In genomic region chr12:29937308-29937707, GRCm38 (mm10) we compare ENCODE assay signal across 8 mouse cellular contexts. TPM values are rescaled to one million over a fixed set of nuclear protein-coding genes. Genes with fewer than 3 reads are reported as not detected.
DNase-seq lines count a peak whose midpoint lies in the region; ATAC-seq and TF ChIP-seq lines count a peak whose summit lies in the region.

TSS of gene Pxdn (plus strand) at chr12:29937608.

- no peaks in the 10 kb centered on the region for H3K4me1 ChIP-seq in liver, adult 2 months (ENCODE audit: control insufficient read depth, insufficient read depth, low read length)
- H3K4me1 ChIP-seq in embryonic facial prominence, embryonic 12.5 days, result peaks cover 23% of the 10 kb centered on the region
- H3K4me1 ChIP-seq in liver, embryonic 11.5 days (replicated peaks; ENCODE audit: control insufficient read depth, insufficient read depth, low read length), result no peaks in the 10 kb centered on the region; the same call in 1 of the 2 replicates

- intact Hi-C loops in heart, postnatal 36 days (cut with DNase I), result no loop called here

- H3K4me3 ChIP-seq in liver, adult 2 months (ENCODE audit: insufficient read depth, low read depth, low read length), result peak within 1 kb of the TSS; percentile 98
- peak within 1 kb of the TSS; percentile 79 for H3K4me3 ChIP-seq in embryonic facial prominence, embryonic 12.5 days
- peak within 1 kb of the TSS; percentile 60 for H3K4me3 ChIP-seq in liver, embryonic 11.5 days (ENCODE audit: low read depth, low read length)

- H3K36me3 ChIP-seq in liver, adult 2 months (ENCODE audit: control insufficient read depth, insufficient read depth, low read length), result no peaks in the 10 kb centered on the region
- H3K36me3 ChIP-seq in embryonic facial prominence, embryonic 12.5 days, result 0 out of 2 replicates have a peak, but pooled peaks cover 7% of the 10 kb centered on the region
- H3K36me3 ChIP-seq in liver, embryonic 11.5 days (ENCODE audit: control insufficient read depth, insufficient read depth, low read length), result no peaks in the 10 kb centered on the region

- ATAC-seq in embryonic facial prominence, embryonic 12.5 days (ENCODE audit: insufficient number of reproducible peaks, insufficient read depth, low FRiP score, low TSS enrichment), result no peak
- ATAC-seq in liver, embryonic 11.5 days (replicated peaks; ENCODE audit: low FRiP score), result no peak
- no peak for ATAC-seq in megakaryocyte-erythroid progenitor cell, adult 5-6 weeks (replicated peaks; ENCODE audit: low FRiP score, low TSS enrichment, poor library complexity, severe bottlenecking)

- peak within 1 kb of the TSS; percentile 93 for H3K9ac ChIP-seq in liver, adult 2 months (ENCODE audit: low read depth, low read length)
- H3K9ac ChIP-seq in embryonic facial prominence, embryonic 12.5 days, result peak within 1 kb of the TSS; percentile 90
- peak within 1 kb of the TSS; percentile 56 for H3K9ac ChIP-seq in liver, embryonic 11.5 days (ENCODE audit: low read depth, low read length)

- peak within 1 kb of the TSS; percentile 60 for H3K27ac ChIP-seq in liver, adult 2 months (replicated peaks; ENCODE audit: insufficient read depth, low read depth, low read length)
- peak within 1 kb of the TSS; percentile 89 for H3K27ac ChIP-seq in embryonic facial prominence, embryonic 12.5 days
- H3K27ac ChIP-seq in liver, embryonic 11.5 days (ENCODE audit: low read depth, low read length), result peak within 1 kb of the TSS; percentile 58; the same call in 1 of the 2 replicates

- WGBS in liver, adult 2 months, result 42% methylated on average over 8 of the region's 8 CpGs
- WGBS in embryonic facial prominence, embryonic 12.5 days, result 26% methylated on average over 8 of the region's 8 CpGs
- 28% methylated on average over 8 of the region's 8 CpGs for WGBS in liver, embryonic 11.5 days

- TF ChIP-seq CTCF in liver, adult 2 months (IDR thresholded peaks at IDR 0.05; ENCODE audit: low read depth, low read length), result no peak

- H3K9me3 ChIP-seq in embryonic facial prominence, embryonic 12.5 days, result no peaks in the 10 kb centered on the region
- H3K9me3 ChIP-seq in liver, embryonic 11.5 days (ENCODE audit: control insufficient read depth, low read length), result no peaks in the 10 kb centered on the region

- no peaks in the 10 kb centered on the region for H3K79me2 ChIP-seq in liver, adult 2 months (ENCODE audit: control insufficient read depth, insufficient read depth, low read length)

- H3K27me3 ChIP-seq in liver, adult 2 months (ENCODE audit: control insufficient read depth, insufficient read depth, low read length), result 0 out of 2 replicates have a peak, but pooled peaks cover 4% of the 10 kb centered on the region
- H3K27me3 ChIP-seq in embryonic facial prominence, embryonic 12.5 days, result no peaks in the 10 kb centered on the region
- H3K27me3 ChIP-seq in liver, embryonic 11.5 days (replicated peaks; ENCODE audit: control insufficient read depth, insufficient read depth, low read length), result peaks cover 26% of the 10 kb centered on the region

- no peak for DNase-seq in liver, adult 2 months (ENCODE audit: extremely low read depth, low read depth, low spot score)
- DNase-seq in liver, result no peak
- no peak for DNase-seq in heart, postnatal 36 days
- no peak for DNase-seq in liver, embryonic 11.5 days (ENCODE audit: low spot score)
- DNase-seq in kidney, adult 8-10 months, result no peak
- no peak for DNase-seq in spleen, adult 18-20 months

- TF ChIP-seq POLR2A in liver, adult 2 months (IDR thresholded peaks at IDR 0.05; ENCODE audit: extremely low read depth, insufficient read depth, low read length), result no peak

- peak within 1 kb of the TSS; percentile 73 for H3K4me2 ChIP-seq in embryonic facial prominence, embryonic 12.5 days (replicated peaks)
- peak within 1 kb of the TSS; percentile 56 for H3K4me2 ChIP-seq in liver, embryonic 11.5 days

RNA-seq across cellular contexts. Expression of gene Pxdn, which starts in this region (rescaled TPM):
- 7.8 and 9.7 TPM in 2 replicates for total RNA-seq in liver, adult 2 months (2014; rRNA removed)
- 7.2 and 9.1 TPM in 2 replicates for polyA plus RNA-seq in liver, adult 2 months (2012; rRNA removed)
- 129 and 130 TPM in 2 replicates for polyA plus RNA-seq in embryonic facial prominence, embryonic 12.5 days (2016; fragmentation: Nextera tagmentation; extraction: Ambion mirVana)
- total RNA-seq in heart, postnatal 36 days (2021), result 10 to 100 TPM; 51.7 to 54.5 TPM
- 33.9 and 37.3 TPM in 2 replicates for polyA plus RNA-seq in liver, embryonic 11.5 days (2014; fragmentation: Nextera tagmentation; extraction: Ambion mirVana)
- total RNA-seq in megakaryocyte-erythroid progenitor cell, adult 5-6 weeks (2014; fragmentation: Nextera tagmentation), result not detected in 2 replicates
- total RNA-seq in megakaryocyte-erythroid progenitor cell, adult 5-6 weeks (2017), result not detected in 2 replicates
